Mouse (Mus musculus): ENCODE results near the gene Ppp1r16b.

- TF ChIP-seq JUND (IDR thresholded peaks at IDR 0.05; ENCODE audit: low read depth, low read length) (no peak), EP300 (IDR thresholded peaks at IDR 0.05; ENCODE audit: low read depth in 1 of 2, low read length in 2 of 2) (no peak), POLR2A (IDR thresholded peaks at IDR 0.05; ENCODE audit: control insufficient read depth in 1 of 2, insufficient read depth in 1 of 2, low read depth in 1 of 2, low read length in 2 of 2, poor library complexity in 1 of 2) (no peak), POLR2AphosphoS5 (IDR thresholded peaks at IDR 0.05; ENCODE audit: borderline replicate concordance, low read depth, low read length) (no peak)
Measured at GRCm38 (mm10) chr2:158689640-158690039, 24.4 kb downstream of the Ppp1r16b start.
